Mouse (Mus musculus) left cerebral cortex, postnatal 10 days (tissue): Measurements from ENCODE around the gene Svs4. TPM values are rescaled to one million over a fixed set of nuclear protein-coding genes. Genes with fewer than 3 reads are reported as not detected.
"Not testable (repeated sequence)": the region's sequence is repeated elsewhere in the genome, so short reads cannot be mapped to it uniquely, and the experiment has no call there.

Experiments used
- DNase-seq, 2 experiments: peaks; one replicate each; pipeline ENCODE4 v3.0.0; 2021 to 2022; ENCODE audit warnings: low spot score in 2 of 2, mixed read lengths in 1 of 2; ENCODE audit errors: extremely low spot score in 1 of 2
- intact Hi-C: fragments of 180-260 bp; cut with DNase I; formaldehyde crosslinking; loops from one replicate; pipeline ENCODE4 v1.15.1; 2025
- total RNA-seq, 2 experiments: library from RNA; stranded (reverse); gene quantifications; 2 replicates each; pipeline ENCODE4 v1.2.3; 2021

Gene Svs4
- not detected for total RNA-seq

DNA sequence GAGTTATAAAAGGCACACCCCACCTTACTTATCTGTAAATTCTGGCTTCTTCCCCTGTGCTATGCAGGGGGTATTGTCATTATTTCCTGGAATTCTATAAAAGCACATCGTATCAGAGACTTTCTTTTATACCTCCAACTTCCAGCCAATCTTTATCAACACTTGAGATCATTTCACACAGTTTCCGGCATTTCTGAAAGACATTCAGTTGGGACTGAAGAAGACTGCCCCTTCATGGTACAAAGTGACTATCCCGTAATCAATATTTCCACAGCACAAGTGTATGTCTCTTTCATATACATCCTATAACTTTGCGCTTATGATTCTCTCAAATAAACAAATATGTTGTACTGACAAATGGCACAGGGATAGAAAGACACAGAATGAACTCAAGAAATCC, at the start of gene Svs4:
Gene Svs4 (minus strand): TSS at position 101 of the 400 bp plus-strand sequence.
- no peak for DNase-seq
- intact Hi-C loops = no loop called here

DNA sequence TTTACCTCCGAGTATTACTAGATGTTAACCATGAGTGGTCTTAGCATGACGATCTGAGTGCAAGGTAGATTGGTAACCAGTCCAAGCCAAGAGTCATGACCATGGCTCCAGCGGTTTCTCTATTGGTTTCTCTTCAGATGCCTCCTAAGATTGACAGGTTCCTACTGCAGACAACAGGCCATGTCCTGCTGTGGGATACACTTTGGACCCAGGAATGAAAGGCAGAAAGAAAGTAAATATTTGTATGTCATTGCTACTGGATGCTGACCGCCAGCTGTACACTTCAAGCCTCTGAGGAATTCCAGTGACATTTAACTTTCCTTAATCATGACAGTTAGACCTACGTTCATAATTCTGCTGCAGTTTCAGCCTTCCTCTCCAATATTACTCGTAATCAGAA, 42.7 kb upstream of the Svs4 start:
- intact Hi-C loops = no loop called here

DNA sequence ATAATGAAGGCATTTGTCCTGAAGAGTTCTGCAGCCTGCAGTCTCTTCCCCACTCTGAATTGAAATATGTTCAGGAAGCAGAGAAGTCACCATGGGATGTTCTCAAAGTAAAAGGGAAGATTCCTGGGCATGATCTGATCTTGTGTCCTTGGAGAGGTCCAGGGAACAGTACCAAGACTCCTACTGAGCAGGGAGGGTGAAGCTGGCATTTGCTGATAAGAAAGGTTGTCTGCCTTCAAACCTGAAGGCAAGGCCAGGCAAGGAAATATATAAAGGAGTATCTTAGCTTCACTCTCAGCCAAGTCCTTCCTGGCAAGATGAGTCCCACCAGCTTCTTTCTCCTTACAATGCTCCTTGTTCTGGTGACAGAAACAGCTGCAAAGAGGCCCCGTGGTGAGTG, 38.2 kb upstream of the Svs4 start, which contains the start of gene Svs6:
Gene Svs6 (plus strand): TSS at position 301 of the 400 bp plus-strand sequence.
- DNase-seq, intact Hi-C loops: not testable (repeated sequence)

More for the DNA sequence above, 42.7 kb upstream of the Svs4 start:
- DNase-seq = no peak

DNA sequence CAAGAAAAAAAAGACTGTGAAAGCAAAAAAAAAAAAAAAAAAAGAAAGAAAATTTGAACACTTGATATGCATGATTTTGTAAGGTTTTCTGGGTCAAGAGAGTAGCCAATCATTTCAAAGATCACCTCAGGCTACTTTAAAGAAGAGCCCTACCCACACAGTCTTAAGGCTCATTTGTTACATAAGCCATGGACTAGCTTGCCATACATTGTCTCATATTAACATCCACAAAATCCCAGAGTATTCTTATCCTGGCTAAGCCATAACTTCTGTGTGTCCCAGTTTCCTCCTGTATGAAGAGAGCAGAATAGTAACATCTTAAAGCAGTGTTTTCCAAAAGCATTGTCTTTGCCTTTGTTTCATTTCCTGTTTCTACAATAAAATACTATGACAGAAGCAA, 37.2 kb upstream of the Svs4 start:
- intact Hi-C loops, DNase-seq: not testable (repeated sequence)

DNA sequence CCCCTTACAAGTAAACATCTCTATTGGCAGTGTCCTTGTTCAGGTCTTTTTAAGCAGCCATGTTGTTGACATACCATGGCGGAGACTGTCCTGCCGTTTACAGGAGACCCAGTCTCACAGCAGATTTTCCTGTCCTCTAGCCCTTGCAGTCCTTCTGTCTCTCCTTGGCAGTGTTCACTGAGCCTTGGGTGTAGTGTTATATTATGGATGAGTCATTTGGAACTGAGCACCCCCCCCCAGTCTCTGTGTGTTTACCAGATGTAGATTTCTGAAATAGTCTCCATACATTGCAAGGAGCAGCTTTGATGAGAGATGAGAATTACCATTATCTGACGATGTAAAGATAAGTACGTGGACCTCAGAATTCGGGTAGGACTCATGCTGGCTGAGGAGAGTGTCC, 34.3 kb upstream of the Svs4 start:
- DNase-seq = peak in 1 of 2 experiments; percentile 2
- intact Hi-C loops = no loop called here

DNA sequence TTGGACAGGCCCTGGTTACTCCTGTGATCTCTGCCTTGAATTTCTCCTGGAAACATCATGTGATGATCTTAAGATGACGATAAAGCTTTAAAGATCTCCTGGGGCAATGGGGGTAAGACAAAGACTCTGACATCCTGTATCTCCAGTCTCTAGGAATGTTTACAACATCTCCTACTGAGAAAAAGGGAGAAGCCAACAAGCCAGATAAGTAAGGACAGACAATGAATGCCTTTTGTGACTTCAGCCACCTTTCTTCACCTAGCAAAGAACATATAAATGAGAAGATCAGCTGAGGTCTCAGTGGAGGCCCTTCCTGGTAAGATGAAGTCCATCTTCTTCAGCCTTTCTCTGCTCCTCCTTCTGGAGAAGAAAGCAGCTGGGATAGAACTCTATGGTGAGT, 10.7 kb upstream of the Svs4 start, which contains the start of gene Svs3a:
Gene Svs3a (plus strand): TSS at position 301 of the 400 bp plus-strand sequence.
- intact Hi-C loops, DNase-seq: not testable (repeated sequence)

DNA sequence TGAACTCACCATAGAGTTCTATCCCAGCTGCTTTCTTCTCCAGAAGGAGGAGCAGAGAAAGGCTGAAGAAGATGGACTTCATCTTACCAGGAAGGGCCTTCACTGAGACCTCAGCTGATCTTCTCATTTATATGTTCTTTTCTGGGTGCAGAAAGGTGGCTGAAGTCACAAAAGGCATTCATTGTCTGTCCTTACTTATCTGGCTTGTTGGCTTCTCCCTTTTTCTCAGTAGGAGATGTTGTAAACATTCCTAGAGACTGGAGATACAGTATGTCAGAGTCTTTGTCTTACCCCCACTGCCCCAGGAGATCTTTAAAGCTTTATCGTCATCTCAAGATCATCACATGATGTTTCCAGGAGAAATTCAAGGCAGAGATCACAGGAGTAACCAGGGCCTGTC, 21.7 kb downstream of the Svs4 start, which contains the start of gene Svs3b:
Gene Svs3b (minus strand): TSS at position 101 of the 400 bp plus-strand sequence.
- intact Hi-C loops, DNase-seq: not testable (repeated sequence)

DNA sequence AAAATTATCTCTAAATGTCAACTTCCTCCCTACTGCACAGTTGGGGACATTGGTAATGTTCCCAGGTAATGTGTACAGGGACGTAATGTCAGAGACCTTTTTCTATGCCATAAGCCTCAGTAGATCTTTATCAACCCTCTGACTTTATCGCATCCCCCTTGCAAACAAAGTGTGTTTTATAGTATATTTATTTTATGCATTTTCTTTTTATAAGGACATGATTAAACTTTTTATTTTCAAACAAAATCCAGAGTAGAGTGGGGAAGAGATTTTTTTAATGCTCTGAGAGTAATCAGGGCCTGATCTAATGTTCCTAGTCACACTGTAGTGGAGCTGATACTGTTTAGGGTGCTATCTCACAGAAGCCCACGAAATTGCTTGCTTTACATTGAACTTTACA, 39.9 kb downstream of the Svs4 start, which contains the start of gene Svs2:
Gene Svs2 (minus strand): TSS at position 101 of the 400 bp plus-strand sequence.
- DNase-seq = no peak
- intact Hi-C loops = no loop called here

DNA sequence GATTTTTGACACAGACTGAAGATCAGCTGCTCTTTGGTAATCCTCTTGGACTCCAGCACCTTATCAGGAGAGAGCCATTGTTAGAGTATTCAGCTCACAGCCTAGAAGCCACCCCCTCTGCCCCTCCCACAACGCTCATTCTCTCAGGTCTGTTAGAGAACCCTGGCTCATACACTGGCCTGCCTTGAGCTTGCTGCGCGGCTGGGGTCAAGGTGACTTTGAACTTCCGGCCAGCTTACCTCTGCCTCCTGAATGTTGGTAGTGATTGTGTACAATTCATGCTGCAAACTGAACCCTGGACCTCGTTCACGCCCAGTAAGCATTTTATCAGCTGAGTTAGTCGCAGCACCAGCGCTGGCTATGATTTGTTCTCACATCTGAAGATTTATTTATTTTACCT, 45.6 kb downstream of the Svs4 start:
- DNase-seq = no peak
- intact Hi-C loops = no loop called here

DNA sequence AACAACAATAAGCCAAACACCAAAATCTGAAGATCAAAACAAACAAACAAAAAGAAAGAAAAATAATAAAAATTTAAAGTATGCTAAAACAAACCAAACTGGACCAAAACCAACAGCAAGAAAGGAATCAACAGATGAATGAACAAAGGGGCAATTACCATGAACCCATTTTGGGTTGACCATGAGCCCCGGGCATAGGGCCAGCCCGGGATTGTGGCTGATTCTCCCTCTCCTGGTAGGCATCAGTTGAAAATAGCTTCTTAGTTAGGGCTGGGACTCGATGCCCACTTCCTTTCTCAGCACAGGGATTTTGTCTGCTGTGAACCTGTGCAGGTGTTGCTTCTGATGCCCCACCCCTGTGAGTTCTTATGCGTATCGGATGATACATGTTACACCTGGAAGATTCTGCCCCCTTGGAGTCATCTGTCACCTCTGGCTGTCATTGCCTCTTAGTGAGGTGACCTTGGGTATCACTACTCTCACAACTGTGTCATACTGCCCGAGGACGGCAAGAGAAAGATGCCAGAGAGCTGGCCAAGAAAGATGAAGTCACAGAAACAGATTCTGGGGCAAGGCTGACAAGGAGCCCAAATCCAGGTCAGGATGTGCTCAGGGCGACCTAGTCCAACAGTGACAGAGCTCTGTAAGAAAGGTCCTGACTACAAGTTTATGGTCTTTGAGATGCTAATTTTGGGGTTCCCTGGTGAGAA, 49.7 kb downstream of the Svs4 start:
- intact Hi-C loops = no loop called here
- DNase-seq = no peak

Other genes starting within 250 kb of the Svs4 start
- 10 to 100 TPM; 32.9 to 34.8 TPM for gene Stk4, start 208.1 kb downstream of the Svs4 start, total RNA-seq
- gene Tomm34, start 207.3 kb downstream of the Svs4 start, total RNA-seq = 10 to 100 TPM; 34.9 to 35.5 TPM
- 10 to 100 TPM; 10.6 to 11.1 TPM for gene Kcns1, start 107.3 kb downstream of the Svs4 start, total RNA-seq
- not detected for gene Wfdc5, start 95.7 kb downstream of the Svs4 start, total RNA-seq
- gene Wfdc12, start 87.9 kb downstream of the Svs4 start, total RNA-seq = not detected
- gene Wfdc15a, start 78.3 kb downstream of the Svs4 start, total RNA-seq = not detected
- gene Wfdc15b, start 56.8 kb downstream of the Svs4 start, total RNA-seq = not detected
- gene Svs2, start 40.0 kb downstream of the Svs4 start, total RNA-seq = not detected
- gene Svs3b, start 21.8 kb downstream of the Svs4 start, total RNA-seq = not detected
- not detected for gene Svs3a, start 10.8 kb upstream of the Svs4 start, total RNA-seq
- not detected for gene Svs6, start 38.3 kb upstream of the Svs4 start, total RNA-seq
- gene Svs5, start 54.3 kb upstream of the Svs4 start, total RNA-seq = not detected
- under 1 TPM; 0.62 to 0.93 TPM for gene Slpi, start 110.6 kb upstream of the Svs4 start, total RNA-seq
- gene Rbpjl, start 124.7 kb upstream of the Svs4 start, total RNA-seq = under 1 TPM; 0.41 to 0.79 TPM
- 10 to 100 TPM; 13.0 to 14.9 TPM for gene Matn4, start 126.7 kb upstream of the Svs4 start, total RNA-seq
- gene Sdc4, start 165.4 kb upstream of the Svs4 start, total RNA-seq = 10 to 100 TPM; 35.9 to 56.8 TPM
- gene Sys1, start 178.5 kb upstream of the Svs4 start, total RNA-seq = 10 to 100 TPM; 40.9 to 41.8 TPM
- 1 to 10 TPM; 2.2 to 6.0 TPM for gene Gm20458, start 182.5 kb upstream of the Svs4 start, total RNA-seq
- not detected for gene Trp53tg5, start 195.3 kb upstream of the Svs4 start, total RNA-seq
- gene Dbndd2, start 207.6 kb upstream of the Svs4 start, total RNA-seq = 10 to 100 TPM; 75.5 to 77.3 TPM
- gene Pigt, start 219.1 kb upstream of the Svs4 start, total RNA-seq = 100 to 1,000 TPM; 119 to 124 TPM